Mouse (Mus musculus) embryonic facial prominence, embryonic 12.5 days (tissue): ENCODE data around the gene Hoxc5. TPM values are rescaled to one million over a fixed set of nuclear protein-coding genes. Genes with fewer than 3 reads are reported as not detected.

ENCODE experiments used
- ATAC-seq: fragments of 200-750 bp; cut with Nextera tagmentation; 2 replicates; pipeline ENCODE4 v1.8.0; 2017; ENCODE audit not compliant: insufficient number of reproducible peaks, insufficient read depth, low FRiP score, low TSS enrichment
- H3K27ac ChIP-seq: fragments of 300-500 bp; sonication (generic); 2 replicates; pipeline ENCODE4 v1.5.1; 2016; ENCODE audit warnings: mild to moderate bottlenecking
- H3K27me3 ChIP-seq: fragments of 300-500 bp; sonication (generic); 2 replicates; pipeline ENCODE4 v1.6.1; 2016; ENCODE audit warnings: mild to moderate bottlenecking, moderate library complexity
- H3K36me3 ChIP-seq: fragments of 300-500 bp; sonication (generic); 2 replicates; pipeline ENCODE4 v1.6.1; 2016; ENCODE audit warnings: mild to moderate bottlenecking
- H3K4me1 ChIP-seq: fragments of 300-500 bp; sonication (generic); 2 replicates; pipeline ENCODE4 v1.6.1; 2016
- H3K4me2 ChIP-seq: fragments of 300-500 bp; sonication (generic); replicated peaks from 2 replicates; pipeline ENCODE4 v1.6.1; 2016; ENCODE audit warnings: mild to moderate bottlenecking, moderate library complexity
- H3K4me3 ChIP-seq: fragments of 300-500 bp; sonication (generic); 2 replicates; pipeline ENCODE4 v1.5.1; 2016; ENCODE audit warnings: mild to moderate bottlenecking
- H3K9ac ChIP-seq: fragments of 300-500 bp; sonication (generic); 2 replicates; pipeline ENCODE4 v1.6.1; 2016; ENCODE audit warnings: mild to moderate bottlenecking, moderate library complexity
- H3K9me3 ChIP-seq: fragments of 300-500 bp; sonication (generic); 2 replicates; pipeline ENCODE4 v1.6.1; 2016; ENCODE audit warnings: mild to moderate bottlenecking, moderate library complexity
- WGBS: fragments of 180-500 bp; shearing (Covaris S2); methylation state at CpG from one replicate; pipeline ENCODE4 v1.1.7; 2016; 5-methylcytosine and 5-hydroxymethylcytosine counted together
- polyA plus RNA-seq: library from polyadenylated mRNA; unstranded; fragments of >200 nt; fragmentation: Nextera tagmentation; extraction: Ambion mirVana; gene quantifications from 2 replicates; pipeline ENCODE4 v1.2.1, GENCODE M21; 2016

The Hoxc5 gene
- polyA plus RNA-seq, 1 experiment from 2014 or later, result 2.4 TPM

GRCm38 (mm10) chr15:102950877-102951276 is 16.4 kb upstream of the Hoxc5 start:
- Histone ChIP-seq H3K36me3 (no peaks in the 10 kb centered on the region), H3K9ac (no peak overlapping the region), H3K9me3 (no peaks in the 10 kb centered on the region), H3K27ac (no peak overlapping the region), H3K4me2 (no peak overlapping the region), H3K27me3 (peaks cover 99% of the 10 kb centered on the region), H3K4me3 (no peak overlapping the region), H3K4me1 (0 out of 2 replicates have a peak, but pooled peaks cover 2% of the 10 kb centered on the region)
- no peak for ATAC-seq
- 11% methylated on average over 2 of the region's 2 CpGs for WGBS

GRCm38 (mm10) chr15:102953561-102953960 is 13.7 kb upstream of the Hoxc5 start:
- Histone ChIP-seq H3K4me3 (no peak overlapping the region), H3K27ac (no peak overlapping the region), H3K9ac (no peak overlapping the region), H3K36me3 (no peaks in the 10 kb centered on the region), H3K4me1 (0 out of 2 replicates have a peak, but pooled peaks cover 2% of the 10 kb centered on the region), H3K4me2 (no peak overlapping the region), H3K9me3 (no peaks in the 10 kb centered on the region), H3K27me3 (peaks cover 100% of the 10 kb centered on the region)
- WGBS, result 4% methylated on average over 6 of the region's 6 CpGs
- ATAC-seq, result no peak

- 0 out of 2 replicates have a peak, but pooled peaks cover 2% of the 10 kb centered on the region for H3K4me1 ChIP-seq
- no peak within 1 kb of the TSS for H3K4me3 ChIP-seq
- H3K36me3 ChIP-seq, result no peaks in the 10 kb centered on the region
- no peak within 1 kb of the TSS for H3K27ac ChIP-seq
- H3K9me3 ChIP-seq, result no peaks in the 10 kb centered on the region
- no peak for ATAC-seq
- no peak within 1 kb of the TSS for H3K4me2 ChIP-seq
- H3K9ac ChIP-seq, result no peak within 1 kb of the TSS
- peaks cover 98% of the 10 kb centered on the region for H3K27me3 ChIP-seq
- WGBS, result under 1% methylated on average over 56 of the region's 57 CpGs
Measured at GRCm38 (mm10) chr15:102954192-102955006, 12.8 kb upstream of the Hoxc5 start, which contains the start of gene Hoxc11. Hoxc11 (plus strand) TSS chr15:102954427.

GRCm38 (mm10) chr15:102955007-102955382 is 12.2 kb upstream of the Hoxc5 start:
- Histone ChIP-seq H3K4me3 (no peak overlapping the region), H3K4me2 (no peak overlapping the region), H3K36me3 (no peaks in the 10 kb centered on the region), H3K4me1 (0 out of 2 replicates have a peak, but pooled peaks cover 2% of the 10 kb centered on the region), H3K27me3 (peaks cover 98% of the 10 kb centered on the region), H3K27ac (no peak overlapping the region), H3K9me3 (no peaks in the 10 kb centered on the region), H3K9ac (no peak overlapping the region)
- no peak for ATAC-seq
- WGBS, result under 1% methylated on average over 28 of the region's 28 CpGs

GRCm38 (mm10) chr15:102955833-102956640 is 11.2 kb upstream of the Hoxc5 start:
- Histone ChIP-seq H3K9ac (no peak overlapping the region), H3K4me2 (no peak overlapping the region), H3K9me3 (no peaks in the 10 kb centered on the region), H3K4me1 (0 out of 2 replicates have a peak, but pooled peaks cover 2% of the 10 kb centered on the region), H3K27me3 (peaks cover 98% of the 10 kb centered on the region), H3K4me3 (no peak overlapping the region), H3K36me3 (no peaks in the 10 kb centered on the region), H3K27ac (no peak overlapping the region)
- no peak for ATAC-seq
- WGBS, result under 1% methylated on average over 40 of the region's 40 CpGs

GRCm38 (mm10) chr15:102956906-102957305 is 10.3 kb upstream of the Hoxc5 start:
- Histone ChIP-seq H3K9ac (no peak overlapping the region), H3K9me3 (no peaks in the 10 kb centered on the region), H3K36me3 (no peaks in the 10 kb centered on the region), H3K4me2 (no peak overlapping the region), H3K4me3 (no peak overlapping the region), H3K4me1 (0 out of 2 replicates have a peak, but pooled peaks cover 2% of the 10 kb centered on the region), H3K27ac (no peak overlapping the region), H3K27me3 (peaks cover 98% of the 10 kb centered on the region)
- no peak for ATAC-seq
- WGBS, result 1% methylated on average over 12 of the region's 12 CpGs

GRCm38 (mm10) chr15:102959663-102960191 is 7.5 kb upstream of the Hoxc5 start:
- Histone ChIP-seq H3K27ac (no peak overlapping the region), H3K27me3 (peaks cover 94% of the 10 kb centered on the region), H3K4me1 (0 out of 2 replicates have a peak, but pooled peaks cover 2% of the 10 kb centered on the region), H3K36me3 (no peaks in the 10 kb centered on the region), H3K9me3 (no peaks in the 10 kb centered on the region), H3K9ac (no peak overlapping the region), H3K4me3 (no peak overlapping the region), H3K4me2 (no peak overlapping the region)
- ATAC-seq, result no peak
- under 1% methylated on average over 13 of the region's 13 CpGs for WGBS

GRCm38 (mm10) chr15:102961728-102962127 is 5.5 kb upstream of the Hoxc5 start:
- Histone ChIP-seq H3K36me3 (no peaks in the 10 kb centered on the region), H3K4me1 (0 out of 2 replicates have a peak, but pooled peaks cover 3% of the 10 kb centered on the region), H3K4me2 (no peak overlapping the region), H3K4me3 (no peak overlapping the region), H3K9ac (no peak overlapping the region), H3K27me3 (peaks cover 94% of the 10 kb centered on the region), H3K9me3 (no peaks in the 10 kb centered on the region), H3K27ac (no peak overlapping the region)
- 3% methylated on average over 6 of the region's 6 CpGs for WGBS
- no peak for ATAC-seq

- Histone ChIP-seq H3K36me3 (no peaks in the 10 kb centered on the region), H3K4me1 (0 out of 2 replicates have a peak, but pooled peaks cover 4% of the 10 kb centered on the region), H3K9ac (no peak overlapping the region), H3K27ac (no peak overlapping the region), H3K9me3 (no peaks in the 10 kb centered on the region), H3K27me3 (peaks cover 94% of the 10 kb centered on the region), H3K4me3 (no peak overlapping the region), H3K4me2 (no peak overlapping the region)
- WGBS, result under 1% methylated on average over 13 of the region's 13 CpGs
- ATAC-seq, result no peak
Measured at GRCm38 (mm10) chr15:102962492-102962891, 4.8 kb upstream of the Hoxc5 start.

GRCm38 (mm10) chr15:102963259-102963658 is 4.0 kb upstream of the Hoxc5 start:
- no peaks in the 10 kb centered on the region for H3K36me3 ChIP-seq
- 0 out of 2 replicates have a peak, but pooled peaks cover 4% of the 10 kb centered on the region for H3K4me1 ChIP-seq
- peaks cover 93% of the 10 kb centered on the region for H3K27me3 ChIP-seq
- H3K9ac ChIP-seq, result no peak overlapping the region
- H3K9me3 ChIP-seq, result no peaks in the 10 kb centered on the region
- WGBS, result 2% methylated on average over 8 of the region's 8 CpGs
- H3K27ac ChIP-seq, result no peak overlapping the region
- ATAC-seq, result no peak
- H3K4me3 ChIP-seq, result no peak overlapping the region
- no peak overlapping the region for H3K4me2 ChIP-seq
